Mouse (Mus musculus) C2C12 (cell line): Measurements from ENCODE around the gene Dstyk. TPM values are rescaled to one million over a fixed set of nuclear protein-coding genes. Genes with fewer than 3 reads are reported as not detected.

Experiments used
- H3K27me3 ChIP-seq: one replicate; pipeline ENCODE4 v1.6.1; 2011; ENCODE audit not compliant: control insufficient read depth, insufficient read depth, insufficient read length
- H3K36me3 ChIP-seq: one replicate; pipeline ENCODE4 v1.6.1; 2011; ENCODE audit not compliant: control insufficient read depth, insufficient read depth
- H3K4me3 ChIP-seq: one replicate; pipeline ENCODE4 v1.5.1; 2011; ENCODE audit warnings: mild to moderate bottlenecking, control low read depth; ENCODE audit not compliant: poor library complexity, insufficient read depth, severe bottlenecking
- H3K79me2 ChIP-seq: one replicate; pipeline ENCODE4 v1.6.1; 2011; ENCODE audit not compliant: control insufficient read depth, insufficient read depth
- H3K79me3 ChIP-seq: one replicate; pipeline ENCODE4 v1.6.1; 2011; ENCODE audit warnings: low read depth, control low read depth
- H3ac ChIP-seq: one replicate; pipeline ENCODE3; 2011; ENCODE audit warnings: low read depth; ENCODE audit not compliant: control insufficient read depth, insufficient read length
- CEBPB ChIP-seq: IDR thresholded peaks from one replicate; pipeline ENCODE4 v1.6.1; 2011; ENCODE audit warnings: low read depth, mild to moderate bottlenecking, control low read depth, moderate library complexity
- CTCF ChIP-seq: IDR thresholded peaks from one replicate; pipeline ENCODE4 v1.5.1; 2011; ENCODE audit not compliant: control insufficient read depth, insufficient read depth, insufficient read length
- FOSL1 ChIP-seq: IDR thresholded peaks from one replicate; pipeline ENCODE4 v1.8.0; 2011; ENCODE audit warnings: mild to moderate bottlenecking, low read length; ENCODE audit not compliant: poor library complexity, insufficient read depth, severe bottlenecking
- MAX ChIP-seq: IDR thresholded peaks from one replicate; pipeline ENCODE4 v1.6.1; 2011; ENCODE audit warnings: mild to moderate bottlenecking, control low read depth
- MYOD1 ChIP-seq: IDR thresholded peaks from one replicate; pipeline ENCODE4 v1.6.1; 2011; ENCODE audit warnings: low read depth; ENCODE audit not compliant: control insufficient read depth, insufficient read length
- MYOG ChIP-seq: IDR thresholded peaks from one replicate; pipeline ENCODE4 v1.6.1; 2011; ENCODE audit not compliant: control insufficient read depth, insufficient read length; ENCODE audit errors: extremely low read depth
- USF1 ChIP-seq: IDR thresholded peaks from one replicate; pipeline ENCODE4 v1.6.1; 2011; ENCODE audit warnings: low read depth, mild to moderate bottlenecking, control low read depth, moderate library complexity
- polyA plus RNA-seq: library from polyadenylated mRNA; unstranded; fragments of >200 nt; fragmentation: generic; extraction: Trizol; gene quantifications from one replicate; pipeline ENCODE4 v1.2.1, GENCODE M21; 2012; ENCODE audit warnings: missing spikeins

Dstyk gene
- polyA plus RNA-seq, 1 experiment: 4.0 TPM

GRCm38 (mm10) chr1:132377811-132378210 lies 39.5 kb upstream of the Dstyk start:
- Histone ChIP-seq H3K79me2 (no peaks in the 10 kb centered on the region), H3K27me3 (no peaks in the 10 kb centered on the region), H3K79me3 (no peaks in the 10 kb centered on the region), H3ac (no peak overlapping the region), H3K36me3 (peaks cover 20% of the 10 kb centered on the region), H3K4me3 (no peak overlapping the region)
- no peak for TF ChIP-seq CTCF

DNA sequence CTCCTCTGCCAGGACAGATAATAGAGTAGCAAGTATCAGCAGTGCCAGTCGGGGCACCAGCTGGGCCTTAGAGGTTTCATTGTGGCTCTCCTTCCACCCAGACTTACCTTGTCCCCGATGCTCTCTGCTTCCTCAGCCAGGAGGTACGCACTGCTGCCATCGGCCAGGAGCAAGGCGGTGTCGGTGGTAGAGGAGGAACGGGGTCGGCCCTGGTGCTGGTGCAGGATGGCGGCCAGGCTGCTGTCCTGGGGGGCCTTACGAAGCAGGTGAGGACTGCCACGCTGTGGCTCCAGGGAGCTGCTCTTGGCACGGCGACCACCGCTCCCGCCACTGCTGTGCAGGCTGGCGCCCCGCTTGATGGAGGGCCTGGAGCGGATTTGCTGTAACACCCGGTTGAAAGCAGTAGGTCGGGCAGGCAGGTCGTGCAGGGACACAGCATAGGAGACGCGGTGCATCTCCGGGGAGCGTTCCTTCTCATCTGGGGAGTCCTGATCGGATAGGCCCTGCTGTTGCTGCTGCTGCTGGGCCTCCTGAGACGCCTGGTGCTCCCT lies 36.7 kb upstream of the Dstyk start:
- Histone ChIP-seq H3K27me3 (no peaks in the 10 kb centered on the region), H3K36me3 (peaks cover 20% of the 10 kb centered on the region), H3K4me3 (no peak overlapping the region), H3K79me2 (peaks cover 2% of the 10 kb centered on the region), H3ac (no peak overlapping the region), H3K79me3 (no peaks in the 10 kb centered on the region)
- TF ChIP-seq MYOG (no peak), USF1 (no peak), MYOD1 (no peak), MAX (no peak), CTCF (no peak), FOSL1 (no peak), CEBPB (no peak)

DNA sequence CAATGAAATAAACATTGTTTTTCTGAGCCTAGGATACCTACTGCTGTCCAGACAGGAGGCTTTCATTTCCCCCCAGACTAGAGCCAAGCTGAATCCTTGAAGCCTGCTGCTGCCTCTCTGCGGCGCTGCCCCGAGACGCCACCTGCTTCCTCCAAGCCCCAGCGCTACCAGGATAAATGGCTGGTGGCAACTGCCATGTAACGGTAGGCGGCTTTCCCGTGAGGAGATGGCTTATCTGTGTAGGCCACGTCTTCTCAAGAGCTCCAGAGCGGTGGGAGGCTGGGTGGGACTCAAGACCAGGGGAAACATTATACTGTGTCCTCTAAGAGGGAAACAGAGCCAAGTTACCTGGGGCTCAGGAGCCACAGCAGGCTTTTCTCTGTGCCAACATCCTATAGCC lies 35.4 kb upstream of the Dstyk start:
- no peak for TF ChIP-seq MYOD1
- H3K79me2 ChIP-seq: peaks cover 4% of the 10 kb centered on the region
- H3K36me3 ChIP-seq: peaks cover 18% of the 10 kb centered on the region
- H3ac ChIP-seq: no peak overlapping the region
- H3K79me3 ChIP-seq: no peaks in the 10 kb centered on the region
- no peak overlapping the region for H3K4me3 ChIP-seq
- H3K27me3 ChIP-seq: no peaks in the 10 kb centered on the region

DNA sequence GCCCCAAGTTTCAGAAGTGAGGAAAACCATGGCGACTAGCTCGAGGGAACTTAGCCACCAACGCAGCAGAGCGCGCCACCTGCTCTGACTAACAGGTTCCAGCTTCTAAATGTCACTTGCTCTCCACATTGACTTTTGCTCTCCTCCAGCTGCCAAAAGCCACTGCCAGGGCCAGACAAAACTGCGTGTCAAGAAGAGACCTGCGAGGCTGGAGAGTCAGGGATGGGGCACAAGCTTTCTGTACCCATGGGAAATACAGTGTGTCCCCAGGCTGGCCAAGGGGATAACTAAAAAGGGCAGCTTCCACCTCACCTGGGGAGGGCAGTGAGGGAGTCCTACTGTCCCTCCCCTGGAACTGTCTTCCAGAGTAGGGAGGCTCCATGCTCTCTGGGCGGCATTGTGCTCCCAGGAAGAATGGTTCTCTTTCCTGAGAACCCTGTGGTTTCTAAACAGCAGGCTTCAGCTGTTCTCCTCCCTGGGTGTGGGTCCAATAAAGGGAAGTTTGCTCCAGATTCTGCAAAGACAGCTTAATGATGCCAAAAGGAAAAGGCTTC lies 33.3 kb upstream of the Dstyk start:
- Histone ChIP-seq H3K36me3 (peaks cover 9% of the 10 kb centered on the region), H3ac (no peak overlapping the region), H3K79me3 (peaks cover 2% of the 10 kb centered on the region), H3K79me2 (peaks cover 14% of the 10 kb centered on the region), H3K4me3 (no peak overlapping the region), H3K27me3 (no peaks in the 10 kb centered on the region)
- TF ChIP-seq FOSL1 (no peak), MAX (no peak), MYOD1 (no peak), MYOG (no peak), CEBPB (no peak), CTCF (no peak), USF1 (no peak)

GRCm38 (mm10) chr1:132385266-132385665 lies 32.1 kb upstream of the Dstyk start:
- no peaks in the 10 kb centered on the region for H3K27me3 ChIP-seq
- H3K4me3 ChIP-seq: no peak overlapping the region
- H3K79me3 ChIP-seq: peaks cover 7% of the 10 kb centered on the region
- peaks cover 25% of the 10 kb centered on the region for H3K79me2 ChIP-seq
- no peak overlapping the region for H3ac ChIP-seq
- peaks cover 3% of the 10 kb centered on the region for H3K36me3 ChIP-seq
- TF ChIP-seq MYOG: no peak
- TF ChIP-seq FOSL1: no peak
- TF ChIP-seq CTCF: no peak
- no peak for TF ChIP-seq USF1

GRCm38 (mm10) chr1:132385711-132386110 lies 31.6 kb upstream of the Dstyk start:
- Histone ChIP-seq H3K79me3 (peaks cover 7% of the 10 kb centered on the region), H3ac (no peak overlapping the region), H3K79me2 (peaks cover 25% of the 10 kb centered on the region), H3K36me3 (no peaks in the 10 kb centered on the region), H3K4me3 (no peak overlapping the region), H3K27me3 (no peaks in the 10 kb centered on the region)
- TF ChIP-seq MYOG (no peak), MAX (no peak), FOSL1 (no peak), CEBPB (no peak), CTCF (no peak), USF1 (no peak), MYOD1 (no peak)
